Mouse (Mus musculus) heart, postnatal 0 days (tissue): Measurements from ENCODE around the gene Ttc28. TPM values are rescaled to one million over a fixed set of nuclear protein-coding genes. Genes with fewer than 3 reads are reported as not detected.

Experiments
- ATAC-seq: fragments of 200-750 bp; cut with Nextera tagmentation; 2 replicates; pipeline ENCODE4 v1.8.0; 2017; ENCODE audit warnings: low read depth, moderate number of reproducible peaks, moderate library complexity; ENCODE audit not compliant: insufficient read depth
- DNase-seq: peaks from one replicate; pipeline ENCODE4 v3.0.0-alpha.2; 2016; ENCODE audit warnings: low spot score
- H3K27ac ChIP-seq: fragments of 300-500 bp; sonication (generic); 2 replicates; pipeline ENCODE4 v1.5.1; 2014; ENCODE audit warnings: low read depth, mild to moderate bottlenecking
- H3K27me3 ChIP-seq: fragments of 300-500 bp; sonication (generic); 2 replicates; pipeline ENCODE4 v1.6.1; 2014; ENCODE audit warnings: low read length, mixed read lengths; ENCODE audit not compliant: control insufficient read depth, insufficient read depth
- H3K36me3 ChIP-seq: fragments of 300-500 bp; sonication (generic); replicated peaks from 2 replicates; pipeline ENCODE4 v1.6.1; 2014; ENCODE audit warnings: low read length, mixed read lengths; ENCODE audit not compliant: control insufficient read depth, insufficient read depth
- H3K4me1 ChIP-seq: fragments of 300-500 bp; sonication (generic); 2 replicates; pipeline ENCODE4 v1.6.1; 2014; ENCODE audit warnings: antibody characterized with exemption; ENCODE audit not compliant: control insufficient read depth, insufficient read depth
- H3K4me2 ChIP-seq: fragments of 300-500 bp; sonication (generic); 2 replicates; pipeline ENCODE4 v1.6.1; 2014; ENCODE audit warnings: low read depth, mild to moderate bottlenecking, low read length, moderate library complexity
- H3K4me3 ChIP-seq: fragments of 300-500 bp; sonication (generic); 2 replicates; pipeline ENCODE4 v1.5.1; 2014; ENCODE audit warnings: low read depth, low read length
- H3K9ac ChIP-seq: fragments of 300-500 bp; sonication (generic); replicated peaks from 2 replicates; pipeline ENCODE4 v1.6.1; 2014; ENCODE audit warnings: low read depth, low read length, mixed read lengths
- H3K9me3 ChIP-seq: fragments of 300-500 bp; sonication (generic); replicated peaks from 2 replicates; pipeline ENCODE4 v1.6.1; 2016; ENCODE audit warnings: low read length; ENCODE audit not compliant: control insufficient read depth
- CTCF ChIP-seq: IDR thresholded peaks from 2 replicates; pipeline ENCODE4 v1.5.1; 2016; ENCODE audit warnings: antibody characterized with exemption, control low read depth, low read depth
- EP300 ChIP-seq: IDR thresholded peaks from 2 replicates; pipeline ENCODE4 v1.6.1; 2016; ENCODE audit warnings: antibody characterized with exemption, low read depth
- WGBS: fragments of 180-500 bp; shearing (Covaris S2); extraction: QIAGEN DNeasy Blood & Tissue Kit; methylation state at CpG from one replicate; pipeline ENCODE4 v1.1.7; 2014; 5-methylcytosine and 5-hydroxymethylcytosine counted together
- microRNA counts: library from miRNA; unstranded; fragments of <30 nt; microRNA quantifications from one replicate; lab custom pipeline; 2015
- microRNA-seq: library from miRNA; unstranded; fragments of <30 nt; microRNA quantifications from one replicate; pipeline ENCODE4, GENCODE M21; 2016
- polyA plus RNA-seq: library from polyadenylated mRNA; unstranded; fragments of >200 nt; fragmentation: Nextera tagmentation; extraction: Ambion mirVana; gene quantifications from 2 replicates; pipeline ENCODE4 v1.2.1, GENCODE M21; 2015
- total RNA-seq: library from RNA; depleted of rRNA; stranded (reverse); fragments of >200 nt; gene quantifications from 2 replicates; pipeline ENCODE4 v1.2.3, GENCODE M21; 2014; ENCODE audit warnings: low replicate concordance; rRNA removed

Gene Ttc28
- total and polyA plus RNA-seq, 2 experiments from 2014 or later = 4.6 to 14.2 TPM

DNA sequence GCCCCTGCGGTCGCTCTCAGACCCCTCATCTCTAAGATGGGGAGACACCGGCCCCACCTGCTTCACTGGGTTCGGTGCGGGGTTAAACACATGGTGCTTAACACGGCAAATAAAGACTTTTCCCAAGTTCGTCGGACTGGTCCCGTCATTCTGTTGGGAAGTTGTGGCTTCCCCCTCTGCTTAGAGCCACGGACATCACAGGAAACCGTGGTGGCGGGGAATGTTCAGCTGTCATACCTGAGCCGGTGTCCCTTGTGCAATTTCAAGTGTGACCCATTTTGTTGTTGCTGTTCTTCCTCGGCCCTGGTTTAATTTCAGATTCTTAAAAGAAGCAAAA is 451.5 kb downstream of the Ttc28 start:
- TF ChIP-seq EP300 (no peak), CTCF (no peak)
- Histone ChIP-seq H3K9ac (peak overlapping the region; percentile 96), H3K4me2 (peak overlapping the region; percentile 94), H3K4me1 (peaks cover 9% of the 10 kb centered on the region), H3K27me3 (no peaks in the 10 kb centered on the region), H3K4me3 (peak overlapping the region; percentile 98), H3K9me3 (no peaks in the 10 kb centered on the region), H3K36me3 (peaks cover 9% of the 10 kb centered on the region; the same call in 1 of the 2 replicates), H3K27ac (peak overlapping the region; percentile 82)
- WGBS = under 1% methylated on average over 14 of the region's 14 CpGs
- ATAC-seq = no peak
- no peak for DNase-seq

DNA sequence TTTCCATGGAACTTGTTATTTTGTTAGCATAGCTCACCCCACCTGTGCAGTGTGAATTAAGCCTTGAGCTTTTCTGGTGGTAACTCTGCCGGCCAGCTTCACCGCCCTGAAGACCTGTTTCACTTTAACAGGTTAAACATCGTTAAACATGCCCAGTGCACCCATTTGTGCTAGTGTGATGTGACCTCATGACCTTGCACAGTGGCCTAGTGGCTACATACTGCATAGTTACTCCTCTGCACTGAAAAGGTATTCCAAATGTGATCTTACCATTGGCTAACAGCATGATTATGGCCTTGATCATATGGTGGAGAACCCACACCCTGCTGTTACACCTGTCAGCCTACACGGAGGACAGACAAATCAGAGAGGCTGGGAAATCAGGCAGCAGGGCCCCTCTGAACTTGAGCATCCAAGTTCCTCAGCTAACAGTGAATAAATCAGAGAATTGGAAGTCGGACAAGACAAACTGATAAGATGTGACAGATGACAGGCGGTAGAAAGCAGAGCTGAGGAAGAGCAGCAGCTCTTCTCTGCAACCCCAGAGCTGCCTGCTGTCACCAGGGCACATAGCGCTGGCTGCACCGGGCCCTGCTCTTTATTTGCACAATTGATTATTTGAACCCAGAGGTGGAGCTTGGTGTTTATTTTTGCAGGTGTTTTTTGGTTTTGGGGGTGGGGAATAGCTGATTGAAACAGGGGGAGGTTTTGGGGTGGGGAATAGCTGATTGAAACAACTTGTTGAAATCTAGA is 456.5 kb downstream of the Ttc28 start:
- no peak for ATAC-seq
- Histone ChIP-seq H3K9ac (no peak overlapping the region), H3K27ac (no peak overlapping the region), H3K4me3 (no peak overlapping the region), H3K9me3 (no peaks in the 10 kb centered on the region), H3K27me3 (no peaks in the 10 kb centered on the region), H3K36me3 (peaks cover 35% of the 10 kb centered on the region), H3K4me2 (no peak overlapping the region), H3K4me1 (peaks cover 9% of the 10 kb centered on the region)
- 70% methylated on average over 8 of the region's 8 CpGs for WGBS
- TF ChIP-seq EP300 (no peak), CTCF (no peak)
- DNase-seq = no peak

MicroRNAs within 50 kb of the gene (microRNA counts, 519-probe panel; counts per million panel counts)
- not detected for microRNA mmu-miR-701 (lab: Ali Mortazavi, UCI)

Small RNA genes within 50 kb of the gene (microRNA-seq; reads per million reads assigned to microRNA genes)
- gene Mir701 = 67.1 reads per million, percentile 49 among the genes with 10 or more reads in this experiment

Other genes with a start within 250 kb of the Ttc28 start
- gene Noc4l, start 226.4 kb upstream of the Ttc28 start, total RNA-seq = 7.6 and 27.2 TPM in 2 replicates
- gene Noc4l, start 226.4 kb upstream of the Ttc28 start, polyA plus RNA-seq = 16.7 and 19.0 TPM in 2 replicates
- 2.6 and 12.1 TPM in 2 replicates for gene Ddx51, start 226.4 kb upstream of the Ttc28 start, total RNA-seq
- gene Ddx51, start 226.4 kb upstream of the Ttc28 start, polyA plus RNA-seq = 4.4 and 5.9 TPM in 2 replicates
- gene Ep400, start 109.1 kb upstream of the Ttc28 start, total RNA-seq = 21.9 and 43.1 TPM in 2 replicates
- gene Ep400, start 109.1 kb upstream of the Ttc28 start, polyA plus RNA-seq = 10.2 and 12.7 TPM in 2 replicates
- gene Pus1, start 99.1 kb upstream of the Ttc28 start, total RNA-seq = 21.2 and 23.7 TPM in 2 replicates
- 20.5 and 23.4 TPM in 2 replicates for gene Pus1, start 99.1 kb upstream of the Ttc28 start, polyA plus RNA-seq
- gene Ulk1, start 69.7 kb upstream of the Ttc28 start, total RNA-seq = 31.8 and 36.3 TPM in 2 replicates
- 9.8 TPM in 2 replicates for gene Ulk1, start 69.7 kb upstream of the Ttc28 start, polyA plus RNA-seq
- 23.0 and 42.1 TPM in 2 replicates for gene Hscb, start 40.0 kb upstream of the Ttc28 start, total RNA-seq
- gene Hscb, start 40.0 kb upstream of the Ttc28 start, polyA plus RNA-seq = 23.6 and 26.5 TPM in 2 replicates
- gene Chek2, start 39.8 kb upstream of the Ttc28 start, total RNA-seq = 2.5 and 4.8 TPM in 2 replicates
- 6.1 and 6.4 TPM in 2 replicates for gene Chek2, start 39.8 kb upstream of the Ttc28 start, polyA plus RNA-seq